Mouse (Mus musculus): Measurements from ENCODE around the gene Osbpl7. TPM values are rescaled to one million over a fixed set of nuclear protein-coding genes. Genes with fewer than 3 reads are reported as not detected.
A peak's percentile ranks its signal among the peaks of the same experiment; 100 is the strongest.

The Osbpl7 gene
- 3.7 and 3.8 TPM in 2 replicates for polyA plus RNA-seq (2016; fragmentation: Nextera tagmentation; extraction: Ambion mirVana)

- Histone ChIP-seq H3K9me3 (replicated peaks) (no peaks in the 10 kb centered on the region), H3K27ac (peak within 1 kb of the TSS; percentile 74), H3K4me2 (peak within 1 kb of the TSS; percentile 81), H3K4me1 (peaks cover 30% of the 10 kb centered on the region), H3K36me3 (peaks cover 53% of the 10 kb centered on the region), H3K9ac (peak within 1 kb of the TSS; percentile 83), H3K27me3 (replicated peaks) (no peaks in the 10 kb centered on the region), H3K4me3 (peak within 1 kb of the TSS; percentile 69)
- peak; percentile 56 for ATAC-seq
- 6% methylated on average over 18 of the region's 18 CpGs for WGBS (ENCODE audit: insufficient replicate concordance)
Measured at GRCm38 (mm10) chr11:97050216-97050943, at the start of gene Osbpl7. Gene Osbpl7 (plus strand): TSS chr11:97050628.

GRCm38 (mm10) chr11:97003170-97003569 lies 47.3 kb upstream of the Osbpl7 start:
- H3K9ac ChIP-seq, result no peak overlapping the region
- no peaks in the 10 kb centered on the region for H3K9me3 ChIP-seq (replicated peaks)
- H3K4me2 ChIP-seq, result no peak overlapping the region
- no peaks in the 10 kb centered on the region for H3K36me3 ChIP-seq
- peaks cover 8% of the 10 kb centered on the region for H3K4me1 ChIP-seq
- H3K27ac ChIP-seq, result no peak overlapping the region
- 32% methylated on average over 5 of the region's 5 CpGs for WGBS (ENCODE audit: insufficient replicate concordance)
- ATAC-seq, result no peak
- H3K27me3 ChIP-seq (replicated peaks), result peaks cover 89% of the 10 kb centered on the region
- no peak overlapping the region for H3K4me3 ChIP-seq

- Histone ChIP-seq H3K4me3 (no peak overlapping the region), H3K9me3 (replicated peaks) (no peaks in the 10 kb centered on the region), H3K4me1 (peaks cover 8% of the 10 kb centered on the region), H3K9ac (no peak overlapping the region), H3K4me2 (no peak overlapping the region), H3K27ac (no peak overlapping the region), H3K27me3 (replicated peaks) (peaks cover 89% of the 10 kb centered on the region), H3K36me3 (no peaks in the 10 kb centered on the region)
- no peak for ATAC-seq
- 46% methylated on average over 9 of the region's 9 CpGs for WGBS (ENCODE audit: insufficient replicate concordance)
Measured at GRCm38 (mm10) chr11:97007093-97007794, 43.2 kb upstream of the Osbpl7 start.

GRCm38 (mm10) chr11:97009198-97009790 lies 41.1 kb upstream of the Osbpl7 start:
- Histone ChIP-seq H3K27ac (no peak overlapping the region), H3K9me3 (replicated peaks) (no peaks in the 10 kb centered on the region), H3K4me1 (peaks cover 8% of the 10 kb centered on the region), H3K4me3 (no peak overlapping the region), H3K9ac (no peak overlapping the region), H3K4me2 (no peak overlapping the region), H3K36me3 (no peaks in the 10 kb centered on the region), H3K27me3 (replicated peaks) (peaks cover 89% of the 10 kb centered on the region)
- ATAC-seq, result no peak
- 18% methylated on average over 8 of the region's 8 CpGs for WGBS (ENCODE audit: insufficient replicate concordance)

GRCm38 (mm10) chr11:97013121-97013670 lies 37.2 kb upstream of the Osbpl7 start, which contains the start of gene Sp6:
Gene Sp6 (plus strand): TSS chr11:97013394.
- Histone ChIP-seq H3K27me3 (replicated peaks) (peaks cover 98% of the 10 kb centered on the region), H3K9me3 (replicated peaks) (no peaks in the 10 kb centered on the region), H3K27ac (no peak within 1 kb of the TSS), H3K36me3 (no peaks in the 10 kb centered on the region), H3K4me3 (no peak within 1 kb of the TSS), H3K4me2 (no peak within 1 kb of the TSS), H3K9ac (no peak within 1 kb of the TSS), H3K4me1 (0 out of 2 replicates have a peak, but pooled peaks cover 4% of the 10 kb centered on the region)
- no peak for ATAC-seq
- WGBS (ENCODE audit: insufficient replicate concordance), result 35% methylated on average over 8 of the region's 8 CpGs

- H3K36me3 ChIP-seq, result no peaks in the 10 kb centered on the region
- peak overlapping the region; percentile 56 for H3K4me2 ChIP-seq
- WGBS (ENCODE audit: insufficient replicate concordance), result 2% methylated on average over 36 of the region's 36 CpGs
- H3K4me1 ChIP-seq, result peaks cover 30% of the 10 kb centered on the region
- ATAC-seq, result no peak
- peak overlapping the region; percentile 28; the same call in 1 of the 2 replicates for H3K4me3 ChIP-seq
- H3K27ac ChIP-seq, result no peak overlapping the region
- no peak overlapping the region for H3K9ac ChIP-seq
- H3K27me3 ChIP-seq (replicated peaks), result peaks cover 98% of the 10 kb centered on the region
- no peaks in the 10 kb centered on the region for H3K9me3 ChIP-seq (replicated peaks)
Measured at GRCm38 (mm10) chr11:97017696-97018582, 32.5 kb upstream of the Osbpl7 start.

- no peak for ATAC-seq
- Histone ChIP-seq H3K9ac (0 out of 2 replicates have a peak overlapping the region, but pooled peaks have one; percentile 2), H3K27me3 (replicated peaks) (peaks cover 98% of the 10 kb centered on the region), H3K36me3 (no peaks in the 10 kb centered on the region), H3K27ac (no peak overlapping the region), H3K4me1 (peaks cover 30% of the 10 kb centered on the region), H3K9me3 (replicated peaks) (no peaks in the 10 kb centered on the region), H3K4me3 (peak overlapping the region; percentile 28; the same call in 1 of the 2 replicates), H3K4me2 (peak overlapping the region; percentile 56)
- 2% methylated on average over 68 of the region's 68 CpGs for WGBS (ENCODE audit: insufficient replicate concordance)
Measured at GRCm38 (mm10) chr11:97018583-97019344, 31.7 kb upstream of the Osbpl7 start.

GRCm38 (mm10) chr11:97019345-97019708 lies 31.1 kb upstream of the Osbpl7 start:
- Histone ChIP-seq H3K27ac (no peak overlapping the region), H3K4me2 (peak overlapping the region; percentile 56; the same call in 1 of the 2 replicates), H3K27me3 (replicated peaks) (peaks cover 98% of the 10 kb centered on the region), H3K9me3 (replicated peaks) (no peaks in the 10 kb centered on the region), H3K4me3 (0 out of 2 replicates have a peak overlapping the region, but pooled peaks have one; percentile 28), H3K36me3 (no peaks in the 10 kb centered on the region), H3K9ac (no peak overlapping the region), H3K4me1 (peaks cover 30% of the 10 kb centered on the region)
- 9% methylated on average over 13 of the region's 13 CpGs for WGBS (ENCODE audit: insufficient replicate concordance)
- ATAC-seq, result no peak

- H3K9me3 ChIP-seq (replicated peaks), result no peaks in the 10 kb centered on the region
- H3K4me1 ChIP-seq, result peaks cover 40% of the 10 kb centered on the region
- ATAC-seq, result no peak
- H3K27ac ChIP-seq, result no peak overlapping the region
- H3K27me3 ChIP-seq (replicated peaks), result peaks cover 98% of the 10 kb centered on the region
- peak overlapping the region; percentile 78 for H3K4me2 ChIP-seq
- H3K4me3 ChIP-seq, result peak overlapping the region; percentile 59
- 3% methylated on average over 27 of the region's 27 CpGs for WGBS (ENCODE audit: insufficient replicate concordance)
- no peak overlapping the region for H3K9ac ChIP-seq
- no peaks in the 10 kb centered on the region for H3K36me3 ChIP-seq
Measured at GRCm38 (mm10) chr11:97021121-97021765, 29.2 kb upstream of the Osbpl7 start.

- peaks cover 41% of the 10 kb centered on the region for H3K4me1 ChIP-seq
Measured at GRCm38 (mm10) chr11:97021873-97022484, 28.4 kb upstream of the Osbpl7 start.

More at GRCm38 (mm10) chr11:97021873-97022484, 28.4 kb upstream of the Osbpl7 start:
- Histone ChIP-seq H3K9ac (peak overlapping the region; percentile 60), H3K9me3 (replicated peaks) (no peaks in the 10 kb centered on the region), H3K4me2 (peak overlapping the region; percentile 78), H3K36me3 (no peaks in the 10 kb centered on the region), H3K4me3 (peak overlapping the region; percentile 59), H3K27ac (no peak overlapping the region), H3K27me3 (replicated peaks) (peaks cover 90% of the 10 kb centered on the region)
- ATAC-seq, result peak; percentile 52; the same call in 1 of the 2 replicates
- under 1% methylated on average over 50 of the region's 50 CpGs for WGBS (ENCODE audit: insufficient replicate concordance)
